Mouse (Mus musculus): ENCODE results near the gene Apol7a.
A peak's percentile ranks its signal among the peaks of the same experiment; 100 is the strongest.
"Not testable (repeated sequence)": the region's sequence is repeated elsewhere in the genome, so short reads cannot be mapped to it uniquely, and the experiment has no call there.

Gene Apol7a

GRCm38 (mm10) chr15:77399027-77399426 lies at the start of gene Apol7a:
Gene Apol7a, minus strand, starts transcription at chr15:77399110.
- DNase-seq: peak; percentile 53

GRCm38 (mm10) chr15:77447392-77447791 lies 48.5 kb upstream of the Apol7a start, which contains the start of gene Apol7b:
Gene Apol7b, minus strand, starts transcription at chr15:77447492.
- DNase-seq: not testable (repeated sequence)

- not testable (repeated sequence) for DNase-seq
Observed at GRCm38 (mm10) chr15:77445668-77446067, 46.8 kb upstream of the Apol7a start.

GRCm38 (mm10) chr15:77444746-77445145 lies 45.8 kb upstream of the Apol7a start:
- DNase-seq: not testable (repeated sequence)

GRCm38 (mm10) chr15:77428690-77429448 lies 30.0 kb upstream of the Apol7a start:
- DNase-seq: not testable (repeated sequence)

GRCm38 (mm10) chr15:77422925-77423324 lies 24.0 kb upstream of the Apol7a start:
- not testable (repeated sequence) for DNase-seq

GRCm38 (mm10) chr15:77419657-77420056 lies 20.7 kb upstream of the Apol7a start:
- DNase-seq: not testable (repeated sequence)

- DNase-seq: not testable (repeated sequence)
Observed at GRCm38 (mm10) chr15:77416655-77417333, 17.9 kb upstream of the Apol7a start.

- not testable (repeated sequence) for DNase-seq
Observed at GRCm38 (mm10) chr15:77415653-77416052, 16.7 kb upstream of the Apol7a start.

GRCm38 (mm10) chr15:77412695-77413094 lies 13.8 kb upstream of the Apol7a start:
- peak; percentile 5 for DNase-seq

- DNase-seq: not testable (repeated sequence)
Observed at GRCm38 (mm10) chr15:77411035-77411434, 12.1 kb upstream of the Apol7a start, which contains the start of gene Apol9a. Gene Apol9a, minus strand, starts transcription at chr15:77411135.

- peak; percentile 16 for DNase-seq
Observed at GRCm38 (mm10) chr15:77406370-77406769, 7.5 kb upstream of the Apol7a start.

- peak; percentile 25 for DNase-seq
Observed at GRCm38 (mm10) chr15:77397450-77398132, 1.3 kb downstream of the Apol7a start.

- not testable (repeated sequence) for DNase-seq
Observed at GRCm38 (mm10) chr15:77393832-77394231, 5.1 kb downstream of the Apol7a start.

- no peak for DNase-seq
Observed at GRCm38 (mm10) chr15:77387462-77387861, 11.4 kb downstream of the Apol7a start.

- DNase-seq: no peak
Observed at GRCm38 (mm10) chr15:77384340-77385030, 14.4 kb downstream of the Apol7a start.

GRCm38 (mm10) chr15:77382880-77383279 lies 16.0 kb downstream of the Apol7a start:
- DNase-seq: no peak

GRCm38 (mm10) chr15:77382271-77382850 lies 16.5 kb downstream of the Apol7a start:
- DNase-seq: no peak

GRCm38 (mm10) chr15:77381481-77381880 lies 17.4 kb downstream of the Apol7a start:
- no peak for DNase-seq

GRCm38 (mm10) chr15:77379921-77380320 lies 19.0 kb downstream of the Apol7a start:
- DNase-seq: no peak

- DNase-seq: no peak
Observed at GRCm38 (mm10) chr15:77377419-77377818, 21.5 kb downstream of the Apol7a start.

GRCm38 (mm10) chr15:77376920-77377319 lies 22.0 kb downstream of the Apol7a start:
- DNase-seq: no peak

Data from lung, postnatal 36 days (tissue).